Mouse (Mus musculus) liver, embryonic 14.5 days (tissue): ENCODE data around the gene Mgat4d.

Experiments used
- CTCF ChIP-seq: IDR thresholded peaks from 2 replicates; pipeline ENCODE4 v1.5.1; 2016; ENCODE audit warnings: antibody characterized with exemption, low read depth, control low read depth
- EP300 ChIP-seq: IDR thresholded peaks from 2 replicates; pipeline ENCODE4 v1.6.1; 2016; ENCODE audit warnings: antibody characterized with exemption, low read depth

GRCm38 (mm10) chr8:83418805-83419516 is 70.7 kb downstream of the Mgat4d start:
- no peak for TF ChIP-seq CTCF
- no peak for TF ChIP-seq EP300
